ENCODE assay signal across 23 mouse cellular contexts in genomic region chr11:67007961-67008360, GRCm38 (mm10). TPM values are rescaled to one million over a fixed set of nuclear protein-coding genes. Genes with fewer than 3 reads are reported as not detected.
DNase-seq lines count a peak whose midpoint lies in the region; ATAC-seq lines count a peak whose summit lies in the region.
"Had no signal": no experiment of that assay in that cellular context is flagged by ENCODE, and none has a peak within 500 bp of the region (broad histone marks: within the 10 kb centered on the region; RNA-seq: fewer than 3 reads in every experiment).

No protein-coding gene starts in this region.

- H3K27me3 ChIP-seq in midbrain, embryonic 14.5 days (ENCODE audit: control insufficient read depth, insufficient read depth, low read length) = no peaks in the 10 kb centered on the region
- no peaks in the 10 kb centered on the region for H3K27me3 ChIP-seq in midbrain, embryonic 11.5 days (ENCODE audit: control insufficient read depth, insufficient read depth, low read length)
- no peaks in the 10 kb centered on the region for H3K27me3 ChIP-seq in hindbrain, embryonic 15.5 days
- no peaks in the 10 kb centered on the region for H3K27me3 ChIP-seq in neural tube, embryonic 15.5 days (replicated peaks)
- H3K27me3 ChIP-seq in limb, embryonic 10.5 days (ENCODE audit: low read depth, poor library complexity, severe bottlenecking) = no peaks in the 10 kb centered on the region
- H3K27me3 ChIP-seq in forebrain, embryonic 10.5 days (ENCODE audit: poor library complexity, severe bottlenecking) = peaks cover 25% of the 10 kb centered on the region
- H3K27me3 ChIP-seq: heart, embryonic 13.5 days; intestine, embryonic 15.5 days; liver, embryonic 15.5 days had no signal

- WGBS in midbrain, embryonic 14.5 days = 55% methylated on average over 8 of the region's 8 CpGs
- WGBS in midbrain, embryonic 11.5 days = 82% methylated on average over 8 of the region's 8 CpGs
- 45% methylated on average over 8 of the region's 8 CpGs for WGBS in hindbrain, embryonic 15.5 days
- WGBS in neural tube, embryonic 15.5 days = 35% methylated on average over 8 of the region's 8 CpGs
- WGBS in limb, embryonic 10.5 days = 88% methylated on average over 8 of the region's 8 CpGs
- WGBS in forebrain, embryonic 10.5 days = 74% methylated on average over 8 of the region's 8 CpGs

- H3K4me3 ChIP-seq in midbrain, embryonic 14.5 days (replicated peaks; ENCODE audit: low read depth, low read length) = no peak overlapping the region
- no peak overlapping the region for H3K4me3 ChIP-seq in midbrain, embryonic 11.5 days (ENCODE audit: low read depth, low read length)
- H3K4me3 ChIP-seq in hindbrain, embryonic 15.5 days = no peak overlapping the region
- no peak overlapping the region for H3K4me3 ChIP-seq in neural tube, embryonic 15.5 days (replicated peaks)
- H3K4me3 ChIP-seq in limb, embryonic 10.5 days = no peak overlapping the region
- H3K4me3 ChIP-seq in forebrain, embryonic 10.5 days = no peak overlapping the region
- H3K4me3 ChIP-seq: gastrocnemius, adult 2 months; heart, embryonic 13.5 days; intestine, embryonic 15.5 days; liver, embryonic 15.5 days; midbrain, embryonic 12.5 days had no signal

- no peak overlapping the region for H3K9ac ChIP-seq in midbrain, embryonic 14.5 days (replicated peaks; ENCODE audit: low read length)
- no peak overlapping the region for H3K9ac ChIP-seq in midbrain, embryonic 11.5 days (ENCODE audit: low read length)
- no peak overlapping the region for H3K9ac ChIP-seq in hindbrain, embryonic 15.5 days
- H3K9ac ChIP-seq in neural tube, embryonic 15.5 days (replicated peaks) = no peak overlapping the region
- H3K9ac ChIP-seq: heart, embryonic 13.5 days; intestine, embryonic 15.5 days; liver, embryonic 15.5 days; midbrain, embryonic 12.5 days had no signal

- H3K36me3 ChIP-seq in midbrain, embryonic 14.5 days (ENCODE audit: control insufficient read depth, insufficient read depth, low read length) = no peaks in the 10 kb centered on the region
- no peaks in the 10 kb centered on the region for H3K36me3 ChIP-seq in midbrain, embryonic 11.5 days (ENCODE audit: control insufficient read depth, insufficient read depth, low read length)
- no peaks in the 10 kb centered on the region for H3K36me3 ChIP-seq in hindbrain, embryonic 15.5 days
- no peaks in the 10 kb centered on the region for H3K36me3 ChIP-seq in neural tube, embryonic 15.5 days
- no peaks in the 10 kb centered on the region for H3K36me3 ChIP-seq in limb, embryonic 10.5 days
- H3K36me3 ChIP-seq in forebrain, embryonic 10.5 days (replicated peaks) = no peaks in the 10 kb centered on the region
- H3K36me3 ChIP-seq: heart, embryonic 13.5 days; intestine, embryonic 15.5 days; liver, embryonic 15.5 days; midbrain, embryonic 12.5 days had no signal

- no peak; the same call in 1 of the 2 replicates for ATAC-seq in midbrain, embryonic 14.5 days (ENCODE audit: low FRiP score, low TSS enrichment)
- ATAC-seq in midbrain, embryonic 11.5 days (ENCODE audit: low FRiP score) = no peak
- ATAC-seq in hindbrain, embryonic 15.5 days (ENCODE audit: low FRiP score, low read depth) = peak; percentile 39; the same call in 1 of the 2 replicates
- no peak for ATAC-seq in neural tube, embryonic 15.5 days (ENCODE audit: low FRiP score)
- ATAC-seq: intestine, embryonic 15.5 days had no signal

- peak; percentile 60 to 69 for DNase-seq in cerebellum, postnatal 14 days
- no peak for DNase-seq in cerebellum, postnatal 36 days
- peak; percentile 80 for DNase-seq in midbrain, embryonic 14.5 days
- no peak for DNase-seq in midbrain, embryonic 11.5 days (ENCODE audit: low spot score, missing footprints)
- no peak for DNase-seq in limb, embryonic 10.5 days (ENCODE audit: low spot score)
- DNase-seq in forebrain, embryonic 10.5 days (ENCODE audit: extremely low spot score, low spot score) = no peak
- DNase-seq: cerebellum, adult 9-10 months; embryo, embryonic 11 days; gastrocnemius, adult 2 months; kidney, adult 9 months; kidney, postnatal 4 days; right cerebral cortex, adult 18-20 months; thymus, adult 2 months had no signal

- H3K9me3 ChIP-seq in midbrain, embryonic 14.5 days (ENCODE audit: control insufficient read depth, low read length) = no peaks in the 10 kb centered on the region
- no peaks in the 10 kb centered on the region; the same call in 1 of the 2 replicates for H3K9me3 ChIP-seq in midbrain, embryonic 11.5 days (ENCODE audit: control insufficient read depth, low read length)
- no peaks in the 10 kb centered on the region for H3K9me3 ChIP-seq in hindbrain, embryonic 15.5 days
- H3K9me3 ChIP-seq in neural tube, embryonic 15.5 days (replicated peaks) = no peaks in the 10 kb centered on the region
- no peaks in the 10 kb centered on the region for H3K9me3 ChIP-seq in limb, embryonic 10.5 days (replicated peaks)
- H3K9me3 ChIP-seq in forebrain, embryonic 10.5 days = no peaks in the 10 kb centered on the region; the same call in 1 of the 2 replicates
- H3K9me3 ChIP-seq: heart, embryonic 13.5 days; intestine, embryonic 15.5 days; liver, embryonic 15.5 days; midbrain, embryonic 12.5 days had no signal

- H3K4me1 ChIP-seq in midbrain, embryonic 14.5 days (ENCODE audit: control insufficient read depth, insufficient read depth, low read length) = 0 out of 2 replicates have a peak, but pooled peaks cover 15% of the 10 kb centered on the region
- H3K4me1 ChIP-seq in midbrain, embryonic 11.5 days (ENCODE audit: control insufficient read depth, insufficient read depth, low read length) = peaks cover 2% of the 10 kb centered on the region; the same call in 1 of the 2 replicates
- peaks cover 18% of the 10 kb centered on the region for H3K4me1 ChIP-seq in hindbrain, embryonic 15.5 days (replicated peaks)
- H3K4me1 ChIP-seq in neural tube, embryonic 15.5 days = peaks cover 25% of the 10 kb centered on the region
- H3K4me1 ChIP-seq in limb, embryonic 10.5 days = peaks cover 15% of the 10 kb centered on the region
- peaks cover 28% of the 10 kb centered on the region for H3K4me1 ChIP-seq in forebrain, embryonic 10.5 days
- H3K4me1 ChIP-seq: liver, embryonic 15.5 days had no signal

- no peak overlapping the region for H3K4me2 ChIP-seq in midbrain, embryonic 14.5 days (ENCODE audit: low read length)
- no peak overlapping the region for H3K4me2 ChIP-seq in midbrain, embryonic 11.5 days
- no peak overlapping the region for H3K4me2 ChIP-seq in hindbrain, embryonic 15.5 days
- no peak overlapping the region for H3K4me2 ChIP-seq in neural tube, embryonic 15.5 days
- H3K4me2 ChIP-seq: heart, embryonic 13.5 days; intestine, embryonic 15.5 days; liver, embryonic 15.5 days; midbrain, embryonic 12.5 days had no signal

- H3K27ac ChIP-seq in midbrain, embryonic 14.5 days (replicated peaks; ENCODE audit: low read depth, low read length) = no peak overlapping the region
- H3K27ac ChIP-seq in midbrain, embryonic 11.5 days (ENCODE audit: low read depth, low read length) = no peak overlapping the region
- peak overlapping the region; percentile 42 for H3K27ac ChIP-seq in hindbrain, embryonic 15.5 days (replicated peaks)
- H3K27ac ChIP-seq in neural tube, embryonic 15.5 days (replicated peaks) = 0 out of 2 replicates have a peak overlapping the region, but pooled peaks have one; percentile 51
- no peak overlapping the region for H3K27ac ChIP-seq in limb, embryonic 10.5 days
- H3K27ac ChIP-seq in forebrain, embryonic 10.5 days = no peak overlapping the region
- H3K27ac ChIP-seq: gastrocnemius, adult 2 months; heart, embryonic 13.5 days; intestine, embryonic 15.5 days; liver, embryonic 15.5 days; macrophage; midbrain, embryonic 12.5 days had no signal

RNA-seq across cellular contexts. Expression of gene Tmem220, which starts 17.0 kb away (rescaled TPM):
- polyA plus RNA-seq in midbrain, embryonic 14.5 days (2014; fragmentation: Nextera tagmentation; extraction: Ambion mirVana) = 0.30 and 0.50 TPM in 2 replicates
- polyA plus RNA-seq in midbrain, embryonic 11.5 days (2014; fragmentation: Nextera tagmentation; extraction: Ambion mirVana) = 0.92 and 1.4 TPM in 2 replicates
- 0.34 and 0.67 TPM in 2 replicates for polyA plus RNA-seq in hindbrain, embryonic 15.5 days (2015; fragmentation: Nextera tagmentation; extraction: Ambion mirVana)
- polyA plus RNA-seq in neural tube, embryonic 15.5 days (2015; fragmentation: Nextera tagmentation; extraction: Ambion mirVana) = 0.51 and 0.59 TPM in 2 replicates
- 1.1 and 2.0 TPM in 2 replicates for polyA plus RNA-seq in limb, embryonic 10.5 days (2016; fragmentation: Nextera tagmentation; extraction: Ambion mirVana)
- 0.63 and 0.86 TPM in 2 replicates for polyA plus RNA-seq in forebrain, embryonic 10.5 days (2016; fragmentation: Nextera tagmentation; extraction: Ambion mirVana)

RNA-seq across cellular contexts. Expression of gene Adprm, which starts 44.4 kb away (rescaled TPM):
- 29.3 and 36.6 TPM in 2 replicates for polyA plus RNA-seq in midbrain, embryonic 14.5 days (2014; fragmentation: Nextera tagmentation; extraction: Ambion mirVana)
- polyA plus RNA-seq in midbrain, embryonic 11.5 days (2014; fragmentation: Nextera tagmentation; extraction: Ambion mirVana) = 34.8 and 40.5 TPM in 2 replicates
- polyA plus RNA-seq in hindbrain, embryonic 15.5 days (2015; fragmentation: Nextera tagmentation; extraction: Ambion mirVana) = 32.6 and 33.7 TPM in 2 replicates
- polyA plus RNA-seq in neural tube, embryonic 15.5 days (2015; fragmentation: Nextera tagmentation; extraction: Ambion mirVana) = 31.5 and 31.7 TPM in 2 replicates
- polyA plus RNA-seq in limb, embryonic 10.5 days (2016; fragmentation: Nextera tagmentation; extraction: Ambion mirVana) = 31.3 and 34.0 TPM in 2 replicates
- 28.5 TPM in 2 replicates for polyA plus RNA-seq in forebrain, embryonic 10.5 days (2016; fragmentation: Nextera tagmentation; extraction: Ambion mirVana)

RNA-seq across cellular contexts. Expression of gene Sco1, which starts 44.5 kb away (rescaled TPM):
- polyA plus RNA-seq in midbrain, embryonic 14.5 days (2014; fragmentation: Nextera tagmentation; extraction: Ambion mirVana) = 11.3 and 13.1 TPM in 2 replicates
- polyA plus RNA-seq in midbrain, embryonic 11.5 days (2014; fragmentation: Nextera tagmentation; extraction: Ambion mirVana) = 18.7 and 19.0 TPM in 2 replicates
- polyA plus RNA-seq in hindbrain, embryonic 15.5 days (2015; fragmentation: Nextera tagmentation; extraction: Ambion mirVana) = 12.7 and 14.6 TPM in 2 replicates
- polyA plus RNA-seq in neural tube, embryonic 15.5 days (2015; fragmentation: Nextera tagmentation; extraction: Ambion mirVana) = 12.3 and 12.7 TPM in 2 replicates
- polyA plus RNA-seq in limb, embryonic 10.5 days (2016; fragmentation: Nextera tagmentation; extraction: Ambion mirVana) = 22.8 and 24.7 TPM in 2 replicates
- polyA plus RNA-seq in forebrain, embryonic 10.5 days (2016; fragmentation: Nextera tagmentation; extraction: Ambion mirVana) = 21.1 and 22.9 TPM in 2 replicates

RNA-seq across cellular contexts. Expression of gene Tmem238l, which starts 51.5 kb away (rescaled TPM):
- polyA plus RNA-seq in midbrain, embryonic 14.5 days (2014; fragmentation: Nextera tagmentation; extraction: Ambion mirVana) = not detected in 2 replicates
- not detected in 2 replicates for polyA plus RNA-seq in midbrain, embryonic 11.5 days (2014; fragmentation: Nextera tagmentation; extraction: Ambion mirVana)
- not detected in 2 replicates for polyA plus RNA-seq in hindbrain, embryonic 15.5 days (2015; fragmentation: Nextera tagmentation; extraction: Ambion mirVana)
- not detected in 2 replicates for polyA plus RNA-seq in neural tube, embryonic 15.5 days (2015; fragmentation: Nextera tagmentation; extraction: Ambion mirVana)
- polyA plus RNA-seq in limb, embryonic 10.5 days (2016; fragmentation: Nextera tagmentation; extraction: Ambion mirVana) = not detected in 2 replicates
- polyA plus RNA-seq in forebrain, embryonic 10.5 days (2016; fragmentation: Nextera tagmentation; extraction: Ambion mirVana) = not detected in 2 replicates
- polyA plus RNA-seq: forebrain, embryonic 11.5 days; limb, embryonic 14.5 days; liver, embryonic 15.5 days; lung, embryonic 16.5 days; macrophage; midbrain, embryonic 12.5 days had no signal

Comparison
In these comparisons a context has a peak if more than half of its experiments do, and no peak if none do; other contexts are left out.
1. DNase-seq: peak in cerebellum, postnatal 14 days (2 of 2) and midbrain, embryonic 14.5 days (single experiment); none in cerebellum, postnatal 36 days (0 of 2), midbrain, embryonic 11.5 days (single experiment), limb, embryonic 10.5 days (single experiment) and forebrain, embryonic 10.5 days (single experiment).
2. H3K27ac ChIP-seq: peak in hindbrain, embryonic 15.5 days (single experiment) and neural tube, embryonic 15.5 days (single experiment); none in midbrain, embryonic 14.5 days (single experiment), midbrain, embryonic 11.5 days (single experiment), limb, embryonic 10.5 days (single experiment) and forebrain, embryonic 10.5 days (single experiment).